In genomic region chr2:170534116-170534802, GRCm38 (mm10) we compare ENCODE assay signal across 25 mouse cellular contexts. TPM values are rescaled to one million over a fixed set of nuclear protein-coding genes. Genes with fewer than 3 reads are reported as not detected.
"Had no signal": no experiment of that assay in that cellular context is flagged by ENCODE, and none has a peak within 500 bp of the region (broad histone marks: within the 10 kb centered on the region; RNA-seq: fewer than 3 reads in every experiment).

No protein-coding gene starts in this region.

- H3K27ac ChIP-seq: kidney, postnatal 0 days; layer of hippocampus, adult 2 months; limb, embryonic 13.5 days; liver, embryonic 14.5 days; midbrain, embryonic 10.5 days; neural tube, embryonic 15.5 days had no signal

- DNase-seq: kidney, adult 9 months; kidney, postnatal 4 days; left cerebral cortex, postnatal 4 days; lung, embryonic 14.5 days; lung, postnatal 10 days; lung, postnatal 4 days; midbrain, embryonic 14.5 days; right cerebral cortex, adult 18-20 months; right cerebral cortex, postnatal 25 days; thymus, postnatal 14 days had no signal

- H3K4me3 ChIP-seq: layer of hippocampus, adult 2 months; limb, embryonic 13.5 days; midbrain, embryonic 10.5 days; myocyte; neural tube, embryonic 15.5 days had no signal

- H3K27me3 ChIP-seq: neural tube, embryonic 15.5 days had no signal

- H3K9me3 ChIP-seq: limb, embryonic 13.5 days; midbrain, embryonic 10.5 days; neural tube, embryonic 15.5 days had no signal

- H3K36me3 ChIP-seq: limb, embryonic 13.5 days; midbrain, embryonic 10.5 days; neural tube, embryonic 15.5 days had no signal

- H3K4me2 ChIP-seq: limb, embryonic 13.5 days; lung, embryonic 14.5 days; neural tube, embryonic 15.5 days had no signal

- H3K9ac ChIP-seq: limb, embryonic 13.5 days; liver, embryonic 14.5 days; lung, embryonic 14.5 days; neural tube, embryonic 15.5 days had no signal

RNA-seq across cellular contexts. Expression of gene Cyp24a1, which starts 37.3 kb away (rescaled TPM):
- total RNA-seq: layer of hippocampus, adult 2 months; layer of hippocampus, postnatal 10 days; left cerebral cortex, adult 18-20 months; left cerebral cortex, postnatal 10 days; left cerebral cortex, postnatal 4 days; megakaryocyte, adult 5-6 weeks had no signal
- polyA plus RNA-seq: limb, embryonic 13.5 days; liver, embryonic 14.5 days; lung, embryonic 14.5 days; midbrain, embryonic 10.5 days; neural tube, embryonic 11.5 days; small intestine, adult 2 months; stomach, embryonic 16.5 days; urinary bladder, adult 2 months had no signal
